Mouse (Mus musculus): ENCODE data around the gene Pkhd1. TPM values are rescaled to one million over a fixed set of nuclear protein-coding genes. Genes with fewer than 3 reads are reported as not detected.
A peak's percentile ranks its signal among the peaks of the same experiment; 100 is the strongest.

The Pkhd1 gene
- polyA plus RNA-seq, 1 experiment from 2014 or later: not detected

GRCm38 (mm10) chr1:20058245-20058644 lies 559.6 kb downstream of the Pkhd1 start:
- Histone ChIP-seq H3K4me3 (no peak overlapping the region), H3K4me1 (no peaks in the 10 kb centered on the region), H3K9me3 (no peaks in the 10 kb centered on the region), H3K36me3 (no peaks in the 10 kb centered on the region), H3K27me3 (no peaks in the 10 kb centered on the region), H3K4me2 (replicated peaks) (no peak overlapping the region), H3K9ac (replicated peaks) (no peak overlapping the region), H3K27ac (replicated peaks) (no peak overlapping the region)
- WGBS: 63% methylated on average over 3 of the region's 3 CpGs
- 0 out of 2 replicates have a peak, but pooled peaks have one; percentile 19 for ATAC-seq (ENCODE audit: low FRiP score, low read depth)

GRCm38 (mm10) chr1:20039389-20039788 lies 578.5 kb downstream of the Pkhd1 start:
- Histone ChIP-seq H3K4me2 (replicated peaks) (no peak overlapping the region), H3K9me3 (no peaks in the 10 kb centered on the region), H3K4me3 (no peak overlapping the region), H3K4me1 (no peaks in the 10 kb centered on the region), H3K27ac (replicated peaks) (no peak overlapping the region), H3K36me3 (no peaks in the 10 kb centered on the region), H3K9ac (replicated peaks) (no peak overlapping the region), H3K27me3 (no peaks in the 10 kb centered on the region)
- 75% methylated on average over 3 of the region's 3 CpGs for WGBS
- ATAC-seq (ENCODE audit: low FRiP score, low read depth): no peak

- Histone ChIP-seq H3K9me3 (no peaks in the 10 kb centered on the region), H3K9ac (replicated peaks) (no peak overlapping the region), H3K27me3 (no peaks in the 10 kb centered on the region), H3K27ac (replicated peaks) (no peak overlapping the region), H3K4me1 (no peaks in the 10 kb centered on the region), H3K4me2 (replicated peaks) (no peak overlapping the region), H3K4me3 (no peak overlapping the region), H3K36me3 (no peaks in the 10 kb centered on the region)
- no peak for ATAC-seq (ENCODE audit: low FRiP score, low read depth)
- WGBS: 77% methylated on average over 7 of the region's 7 CpGs
Measured at GRCm38 (mm10) chr1:20035277-20035676, 582.6 kb downstream of the Pkhd1 start.

- no peak; the same call in 1 of the 2 replicates for ATAC-seq (ENCODE audit: low FRiP score, low read depth)
- H3K4me3 ChIP-seq: no peak overlapping the region
Measured at GRCm38 (mm10) chr1:20018198-20018925, 599.5 kb downstream of the Pkhd1 start.

GRCm38 (mm10) chr1:20017619-20018018 lies 600.2 kb downstream of the Pkhd1 start:
- Histone ChIP-seq H3K27me3 (no peaks in the 10 kb centered on the region), H3K9me3 (no peaks in the 10 kb centered on the region), H3K27ac (replicated peaks) (no peak overlapping the region), H3K4me3 (no peak overlapping the region), H3K4me1 (no peaks in the 10 kb centered on the region), H3K36me3 (no peaks in the 10 kb centered on the region), H3K4me2 (replicated peaks) (no peak overlapping the region), H3K9ac (replicated peaks) (no peak overlapping the region)
- WGBS: 83% methylated on average over 4 of the region's 4 CpGs
- ATAC-seq (ENCODE audit: low FRiP score, low read depth): no peak

More at GRCm38 (mm10) chr1:20018198-20018925, 599.5 kb downstream of the Pkhd1 start:
- no peak overlapping the region for H3K4me2 ChIP-seq (replicated peaks)
- 78% methylated on average over 8 of the region's 8 CpGs for WGBS
- no peaks in the 10 kb centered on the region for H3K9me3 ChIP-seq
- no peaks in the 10 kb centered on the region for H3K27me3 ChIP-seq
- H3K4me1 ChIP-seq: no peaks in the 10 kb centered on the region
- no peak overlapping the region for H3K9ac ChIP-seq (replicated peaks)
- no peak overlapping the region for H3K27ac ChIP-seq (replicated peaks)
- no peaks in the 10 kb centered on the region for H3K36me3 ChIP-seq

Other genes with a start within 250 kb of the Pkhd1 start
- not detected in 2 replicates for gene Il17a, start 112.8 kb upstream of the Pkhd1 start, polyA plus RNA-seq (2016; fragmentation: Nextera tagmentation; extraction: Ambion mirVana)
- gene Il17f, start 172.6 kb upstream of the Pkhd1 start, polyA plus RNA-seq (2016; fragmentation: Nextera tagmentation; extraction: Ambion mirVana): 0.54 TPM in 1 of 2 replicates, not detected in the other
- 117 and 118 TPM in 2 replicates for gene Mcm3, start 202.2 kb upstream of the Pkhd1 start, polyA plus RNA-seq (2016; fragmentation: Nextera tagmentation; extraction: Ambion mirVana)